ENCODE assay signal across 21 mouse cellular contexts in the genomic region with DNA sequence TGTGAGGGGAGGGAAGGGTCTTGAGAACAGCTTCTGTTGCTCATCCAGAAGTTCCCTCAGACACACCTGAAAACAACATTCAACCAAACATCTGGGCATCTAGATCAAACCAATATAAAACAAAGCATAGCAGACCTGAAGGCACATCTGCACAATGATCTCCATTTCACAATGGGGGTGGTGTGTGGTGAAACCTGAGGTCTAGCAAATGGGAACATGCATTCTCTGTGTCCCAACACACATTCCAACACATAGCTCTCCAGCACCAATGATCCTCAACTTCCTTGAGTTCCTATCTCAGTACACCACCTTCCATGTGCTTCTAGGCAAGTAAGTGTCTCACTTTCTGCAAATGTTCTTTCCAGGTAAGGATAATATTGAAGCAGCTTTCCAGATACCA.
A peak's percentile ranks its signal among the peaks of the same experiment; 100 is the strongest.
DNase-seq lines count a peak whose midpoint lies in the region; ATAC-seq lines count a peak whose summit lies in the region.
"Had no signal": no experiment of that assay in that cellular context is flagged by ENCODE, and none has a peak within 500 bp of the region (broad histone marks: within the 10 kb centered on the region; RNA-seq: fewer than 3 reads in every experiment).

No protein-coding gene starts in this region.

- no peaks in the 10 kb centered on the region for H3K36me3 ChIP-seq in neural tube, embryonic 13.5 days
- no peaks in the 10 kb centered on the region for H3K36me3 ChIP-seq in neural tube, embryonic 15.5 days
- H3K36me3 ChIP-seq: G1E had no signal

- H3K9ac ChIP-seq in neural tube, embryonic 13.5 days: no peak overlapping the region
- H3K9ac ChIP-seq in neural tube, embryonic 15.5 days (replicated peaks): no peak overlapping the region

- peaks cover 19% of the 10 kb centered on the region for H3K4me1 ChIP-seq in neural tube, embryonic 13.5 days (replicated peaks)
- peaks cover 14% of the 10 kb centered on the region; the same call in 1 of the 2 replicates for H3K4me1 ChIP-seq in neural tube, embryonic 15.5 days

- DNase-seq in adrenal gland, postnatal 36 days: no peak
- no peak for DNase-seq in cerebellum, postnatal 10 days
- DNase-seq in cerebellum, postnatal 36 days: no peak
- DNase-seq: adrenal gland, adult 2 months; adrenal gland, adult 8-10 months; adrenal gland, postnatal 10 days; adrenal gland, postnatal 14 days; adrenal gland, postnatal 25 days; B cell, adult 2 months; cerebellum, adult 11 months; cerebellum, adult 11-12 months; cerebellum, adult 18-20 months had no signal

- no peaks in the 10 kb centered on the region for H3K27me3 ChIP-seq in neural tube, embryonic 13.5 days
- no peaks in the 10 kb centered on the region for H3K27me3 ChIP-seq in neural tube, embryonic 15.5 days (replicated peaks)
- H3K27me3 ChIP-seq: Patski had no signal

- no peak for ATAC-seq in neural tube, embryonic 13.5 days (ENCODE audit: low read depth)
- ATAC-seq in neural tube, embryonic 15.5 days (ENCODE audit: low FRiP score): no peak
- peak; percentile 72 for ATAC-seq in granulocyte monocyte progenitor cell, adult 5-6 weeks (replicated peaks; ENCODE audit: poor library complexity, severe bottlenecking)
- peak; percentile 49 for ATAC-seq in megakaryocyte, adult 5-6 weeks (ENCODE audit: poor library complexity, severe bottlenecking)
- peak; percentile 75 for ATAC-seq in megakaryocyte progenitor cell, adult 5-6 weeks (replicated peaks; ENCODE audit: poor library complexity)
- ATAC-seq: activated CD4-positive, CD25-positive, alpha-beta regulatory T cell, adult 4 months; CD4-positive, CD25-positive, alpha-beta regulatory T cell, adult 4 months; Patski had no signal

- 0 out of 2 replicates have a peak overlapping the region, but pooled peaks have one; percentile 50 for H3K27ac ChIP-seq in neural tube, embryonic 13.5 days (replicated peaks)
- H3K27ac ChIP-seq in neural tube, embryonic 15.5 days (replicated peaks): no peak overlapping the region

- no peaks in the 10 kb centered on the region for H3K9me3 ChIP-seq in neural tube, embryonic 13.5 days
- H3K9me3 ChIP-seq in neural tube, embryonic 15.5 days (replicated peaks): no peaks in the 10 kb centered on the region

- no peak overlapping the region for H3K4me2 ChIP-seq in neural tube, embryonic 13.5 days
- no peak overlapping the region for H3K4me2 ChIP-seq in neural tube, embryonic 15.5 days

- no peak overlapping the region for H3K4me3 ChIP-seq in neural tube, embryonic 13.5 days
- H3K4me3 ChIP-seq in neural tube, embryonic 15.5 days (replicated peaks): no peak overlapping the region

Comparison
In these comparisons a context has a peak if more than half of its experiments do, and no peak if none do; other contexts are left out.
1. ATAC-seq: peak in granulocyte monocyte progenitor cell, adult 5-6 weeks (single experiment), megakaryocyte, adult 5-6 weeks (single experiment) and megakaryocyte progenitor cell, adult 5-6 weeks (single experiment); none in neural tube, embryonic 13.5 days (single experiment) and neural tube, embryonic 15.5 days (single experiment).